Mouse (Mus musculus): ENCODE results near the gene Auts2. TPM values are rescaled to one million over a fixed set of nuclear protein-coding genes. Genes with fewer than 3 reads are reported as not detected.
A peak's percentile ranks its signal among the peaks of the same experiment; 100 is the strongest.

Auts2 gene
- total and polyA plus RNA-seq, 2 experiments from 2014 or later = 6.8 to 12.1 TPM

GRCm38 (mm10) chr5:132380261-132380660 lies 162.9 kb downstream of the Auts2 start:
- WGBS = 59% methylated on average over 5 of the region's 5 CpGs
- TF ChIP-seq CTCF (IDR thresholded peaks at IDR 0.05; ENCODE audit: low read depth) (no peak), EP300 (IDR thresholded peaks at IDR 0.05; ENCODE audit: low read depth) (no peak)
- Histone ChIP-seq H3K27ac (ENCODE audit: low read depth) (no peak overlapping the region), H3K36me3 (replicated peaks; ENCODE audit: control insufficient read depth, insufficient read depth, low read length) (no peaks in the 10 kb centered on the region), H3K4me2 (ENCODE audit: low read depth, low read length) (no peak overlapping the region), H3K9ac (replicated peaks; ENCODE audit: low read depth, low read length) (no peak overlapping the region), H3K27me3 (ENCODE audit: control insufficient read depth, insufficient read depth, low read length) (no peaks in the 10 kb centered on the region), H3K4me1 (ENCODE audit: control insufficient read depth, insufficient read depth) (peaks cover 7% of the 10 kb centered on the region; the same call in 1 of the 2 replicates), H3K4me3 (ENCODE audit: low read depth, low read length) (no peak overlapping the region), H3K9me3 (replicated peaks; ENCODE audit: control insufficient read depth, low read length) (no peaks in the 10 kb centered on the region)
- DNase-seq (ENCODE audit: low spot score) = no peak
- no peak for ATAC-seq (ENCODE audit: insufficient read depth, low read depth)

DNA sequence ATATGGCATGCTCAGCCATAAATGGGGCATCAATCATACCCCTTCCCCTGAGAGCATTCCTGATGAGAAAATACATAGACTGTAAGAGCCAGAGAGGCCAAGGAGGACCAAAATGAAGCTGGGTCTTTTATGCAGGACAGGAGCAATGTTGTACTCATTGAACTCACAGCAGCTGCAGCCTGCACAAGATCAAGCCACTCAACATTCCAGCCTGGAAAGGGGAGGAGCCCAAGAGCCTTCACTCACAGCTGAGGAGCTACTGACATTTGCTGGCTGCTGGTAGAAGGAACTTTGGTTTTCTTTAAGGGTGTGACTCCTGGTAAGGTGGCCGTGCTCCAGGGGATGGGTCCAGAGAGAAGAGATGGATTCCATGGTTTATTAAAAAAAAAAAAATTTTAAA lies 164.2 kb downstream of the Auts2 start:
- H3K27me3 ChIP-seq (ENCODE audit: control insufficient read depth, insufficient read depth, low read length) = no peaks in the 10 kb centered on the region
- TF ChIP-seq EP300 (IDR thresholded peaks at IDR 0.05; ENCODE audit: low read depth) (no peak), CTCF (IDR thresholded peaks at IDR 0.05; ENCODE audit: low read depth) (no peak)
- no peak overlapping the region for H3K4me2 ChIP-seq (ENCODE audit: low read depth, low read length)
- peaks cover 4% of the 10 kb centered on the region; the same call in 1 of the 2 replicates for H3K4me1 ChIP-seq (ENCODE audit: control insufficient read depth, insufficient read depth)
- no peak overlapping the region for H3K9ac ChIP-seq (replicated peaks; ENCODE audit: low read depth, low read length)
- WGBS = 32% methylated on average over 1 of the region's 1 CpGs
- peak; percentile 60; the same call in 1 of the 2 replicates for ATAC-seq (ENCODE audit: insufficient read depth, low read depth)
- no peaks in the 10 kb centered on the region for H3K36me3 ChIP-seq (replicated peaks; ENCODE audit: control insufficient read depth, insufficient read depth, low read length)
- no peak for DNase-seq (ENCODE audit: low spot score)
- H3K9me3 ChIP-seq (replicated peaks; ENCODE audit: control insufficient read depth, low read length) = no peaks in the 10 kb centered on the region
- no peak overlapping the region for H3K4me3 ChIP-seq (ENCODE audit: low read depth, low read length)
- H3K27ac ChIP-seq (ENCODE audit: low read depth) = no peak overlapping the region

DNA sequence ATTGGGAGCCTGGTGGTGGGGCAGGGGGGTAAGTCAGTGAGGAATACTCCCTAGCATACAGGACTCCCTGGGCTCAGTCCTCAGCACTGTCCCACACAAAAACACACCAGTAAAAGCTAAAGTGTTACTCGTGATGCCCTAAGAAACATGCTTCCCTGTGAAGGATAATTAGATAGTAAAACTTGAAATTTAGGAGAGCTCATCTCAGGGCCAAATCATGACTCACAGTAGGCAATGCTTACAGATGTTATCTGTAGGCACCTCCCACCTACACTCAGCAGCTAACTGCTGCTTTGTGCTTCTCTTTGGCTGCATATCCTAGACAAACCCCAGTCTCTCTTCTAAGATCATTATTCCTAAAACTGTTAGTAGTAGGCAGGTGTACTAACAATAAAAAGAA lies 168.0 kb downstream of the Auts2 start:
- no peaks in the 10 kb centered on the region for H3K27me3 ChIP-seq (ENCODE audit: control insufficient read depth, insufficient read depth, low read length)
- 81% methylated on average over 1 of the region's 1 CpGs for WGBS
- no peak overlapping the region for H3K4me2 ChIP-seq (ENCODE audit: low read depth, low read length)
- no peaks in the 10 kb centered on the region for H3K36me3 ChIP-seq (replicated peaks; ENCODE audit: control insufficient read depth, insufficient read depth, low read length)
- ATAC-seq (ENCODE audit: insufficient read depth, low read depth) = no peak
- H3K4me1 ChIP-seq (ENCODE audit: control insufficient read depth, insufficient read depth) = peaks cover 15% of the 10 kb centered on the region
- H3K4me3 ChIP-seq (ENCODE audit: low read depth, low read length) = no peak overlapping the region
- no peak overlapping the region for H3K27ac ChIP-seq (ENCODE audit: low read depth)
- TF ChIP-seq EP300 (IDR thresholded peaks at IDR 0.05; ENCODE audit: low read depth) (no peak), CTCF (IDR thresholded peaks at IDR 0.05; ENCODE audit: low read depth) (no peak)
- no peaks in the 10 kb centered on the region for H3K9me3 ChIP-seq (replicated peaks; ENCODE audit: control insufficient read depth, low read length)
- no peak overlapping the region for H3K9ac ChIP-seq (replicated peaks; ENCODE audit: low read depth, low read length)
- no peak for DNase-seq (ENCODE audit: low spot score)

- Histone ChIP-seq H3K4me1 (ENCODE audit: control insufficient read depth, insufficient read depth) (peaks cover 20% of the 10 kb centered on the region), H3K27me3 (ENCODE audit: control insufficient read depth, insufficient read depth, low read length) (no peaks in the 10 kb centered on the region), H3K4me3 (ENCODE audit: low read depth, low read length) (no peak overlapping the region), H3K9me3 (replicated peaks; ENCODE audit: control insufficient read depth, low read length) (no peaks in the 10 kb centered on the region), H3K36me3 (replicated peaks; ENCODE audit: control insufficient read depth, insufficient read depth, low read length) (no peaks in the 10 kb centered on the region), H3K9ac (replicated peaks; ENCODE audit: low read depth, low read length) (no peak overlapping the region), H3K4me2 (ENCODE audit: low read depth, low read length) (no peak overlapping the region), H3K27ac (ENCODE audit: low read depth) (no peak overlapping the region)
- TF ChIP-seq EP300 (IDR thresholded peaks at IDR 0.05; ENCODE audit: low read depth) (no peak), CTCF (IDR thresholded peaks at IDR 0.05; ENCODE audit: low read depth) (no peak)
- DNase-seq (ENCODE audit: low spot score) = no peak
- 61% methylated on average over 4 of the region's 4 CpGs for WGBS
- no peak for ATAC-seq (ENCODE audit: insufficient read depth, low read depth)
Observed at GRCm38 (mm10) chr5:132373471-132374075, 169.6 kb downstream of the Auts2 start.

DNA sequence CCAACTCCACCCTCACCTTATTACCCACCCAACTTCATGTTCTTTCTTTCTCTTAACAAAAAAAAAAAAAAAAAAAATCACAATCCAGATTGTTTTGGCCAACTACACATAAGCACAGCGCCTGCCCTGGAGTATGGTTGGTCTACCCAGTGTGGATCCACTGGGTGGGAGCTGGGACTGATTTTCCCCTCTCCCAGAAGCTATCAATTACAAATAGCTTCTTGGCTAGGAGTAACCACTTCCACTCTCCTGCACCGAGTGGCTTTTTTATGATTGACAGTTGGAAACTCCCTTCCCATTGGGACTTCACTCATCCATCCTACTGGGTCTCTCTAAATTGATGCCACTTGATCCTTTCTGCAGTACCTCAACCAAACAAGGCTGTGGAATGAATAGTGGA lies 170.5 kb downstream of the Auts2 start:
- H3K4me2 ChIP-seq (ENCODE audit: low read depth, low read length) = no peak overlapping the region
- no peak overlapping the region for H3K4me3 ChIP-seq (ENCODE audit: low read depth, low read length)
- H3K27ac ChIP-seq (ENCODE audit: low read depth) = no peak overlapping the region
- H3K36me3 ChIP-seq (replicated peaks; ENCODE audit: control insufficient read depth, insufficient read depth, low read length) = no peaks in the 10 kb centered on the region
- H3K9me3 ChIP-seq (replicated peaks; ENCODE audit: control insufficient read depth, low read length) = no peaks in the 10 kb centered on the region
- TF ChIP-seq CTCF (IDR thresholded peaks at IDR 0.05; ENCODE audit: low read depth) (no peak), EP300 (IDR thresholded peaks at IDR 0.05; ENCODE audit: low read depth) (no peak)
- ATAC-seq (ENCODE audit: insufficient read depth, low read depth) (no peak), DNase-seq (ENCODE audit: low spot score) (no peak)
- no peaks in the 10 kb centered on the region for H3K27me3 ChIP-seq (ENCODE audit: control insufficient read depth, insufficient read depth, low read length)
- no peak overlapping the region for H3K9ac ChIP-seq (replicated peaks; ENCODE audit: low read depth, low read length)
- 63% methylated on average over 2 of the region's 2 CpGs for WGBS
- peaks cover 27% of the 10 kb centered on the region for H3K4me1 ChIP-seq (ENCODE audit: control insufficient read depth, insufficient read depth)

GRCm38 (mm10) chr5:132368678-132369088 lies 174.5 kb downstream of the Auts2 start:
- TF ChIP-seq EP300 (IDR thresholded peaks at IDR 0.05; ENCODE audit: low read depth) (no peak), CTCF (IDR thresholded peaks at IDR 0.05; ENCODE audit: low read depth) (no peak)
- Histone ChIP-seq H3K4me1 (ENCODE audit: control insufficient read depth, insufficient read depth) (peaks cover 25% of the 10 kb centered on the region), H3K9ac (replicated peaks; ENCODE audit: low read depth, low read length) (no peak overlapping the region), H3K36me3 (replicated peaks; ENCODE audit: control insufficient read depth, insufficient read depth, low read length) (no peaks in the 10 kb centered on the region), H3K9me3 (replicated peaks; ENCODE audit: control insufficient read depth, low read length) (no peaks in the 10 kb centered on the region), H3K4me3 (ENCODE audit: low read depth, low read length) (no peak overlapping the region), H3K27ac (ENCODE audit: low read depth) (no peak overlapping the region), H3K27me3 (ENCODE audit: control insufficient read depth, insufficient read depth, low read length) (no peaks in the 10 kb centered on the region), H3K4me2 (ENCODE audit: low read depth, low read length) (no peak overlapping the region)
- WGBS = 24% methylated on average over 7 of the region's 7 CpGs
- no peak for DNase-seq (ENCODE audit: low spot score)
- ATAC-seq (ENCODE audit: insufficient read depth, low read depth) = no peak
